Mouse (Mus musculus): ENCODE measurements around the gene Slco2a1. TPM values are rescaled to one million over a fixed set of nuclear protein-coding genes. Genes with fewer than 3 reads are reported as not detected.

The Slco2a1 gene
- total and polyA plus RNA-seq, 3 experiments = 0.14 TPM; not detected in 2

DNA sequence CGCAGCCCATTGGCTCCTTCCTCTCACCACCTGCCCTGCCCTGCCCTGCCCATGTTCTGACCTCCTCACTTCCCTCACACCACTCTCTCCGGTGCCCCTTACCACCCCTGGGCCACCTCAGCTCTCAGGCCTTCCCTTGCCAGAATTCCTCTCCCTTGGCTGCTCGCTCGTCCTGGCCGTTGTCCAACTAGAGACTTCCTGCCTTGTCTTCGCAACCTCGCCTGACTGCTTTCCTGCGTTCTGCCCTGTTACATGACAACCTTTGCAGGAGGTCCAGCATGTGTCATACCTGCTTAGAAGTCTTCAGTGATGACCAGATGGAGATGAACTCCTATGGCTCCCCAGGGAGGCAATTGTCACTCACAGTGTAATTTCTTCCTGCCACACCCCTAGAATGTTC, 43.7 kb downstream of the Slco2a1 start:
- H3K4me2 ChIP-seq (ENCODE audit: insufficient read depth, low read depth, poor library complexity, severe bottlenecking) = no peak overlapping the region
- no peak for DNase-seq (ENCODE audit: extremely low read depth)
- no peak overlapping the region for H3K9ac ChIP-seq (ENCODE audit: insufficient read depth, low read depth)
- H3K4me3 ChIP-seq (replicated peaks in 1 of 3; ENCODE audit: low read depth in 2 of 3, low read length in 2 of 3, poor library complexity in 1 of 3) = no peak overlapping the region
- peaks cover 15 to 32% of the 10 kb centered on the region in 2 experiments for H3K4me1 ChIP-seq (ENCODE audit: control insufficient read depth in 1 of 2, insufficient read depth in 2 of 2)
- TF ChIP-seq IRF4 (IDR thresholded peaks at IDR 0.05; ENCODE audit: low read depth, low read length) = no peak
- no peak for TF ChIP-seq MEF2A (IDR thresholded peaks at IDR 0.05; ENCODE audit: borderline replicate concordance, low read depth, low read length)
- TF ChIP-seq NRF1 (IDR thresholded peaks at IDR 0.05; ENCODE audit: low read depth, low read length) = no peak
- no peak for TF ChIP-seq HCFC1 (IDR thresholded peaks at IDR 0.05; ENCODE audit: low read depth, low read length)
- no peak for TF ChIP-seq PAX5 (IDR thresholded peaks at IDR 0.05; ENCODE audit: low read length)
- TF ChIP-seq TBP (conservative IDR thresholded peaks at IDR 0.05; ENCODE audit: low read depth, low read length) = no peak
- no peak for TF ChIP-seq KAT2A (IDR thresholded peaks at IDR 0.05; ENCODE audit: insufficient replicate concordance, low read length)
- TF ChIP-seq MYC (IDR thresholded peaks at IDR 0.05; ENCODE audit: low read depth, low read length) = no peak
- TF ChIP-seq TCF12 (IDR thresholded peaks at IDR 0.05; ENCODE audit: low read depth, low read length) = no peak
- no peak overlapping the region for H3K27ac ChIP-seq (ENCODE audit: insufficient read depth, low read depth)
- H3K27me3 ChIP-seq (replicated peaks) = peaks cover 21% of the 10 kb centered on the region
- in situ Hi-C loops (cut with MboI; ENCODE audit: low pct_ligation_motif_present, low pct_unique_long_range_greater_than_20kb, low sequenced_read_pairs) = no loop called here
- H3K79me2 ChIP-seq (replicated peaks; ENCODE audit: control insufficient read depth, extremely low read depth, insufficient read depth, poor library complexity, severe bottlenecking) = no peaks in the 10 kb centered on the region
- H3K36me3 ChIP-seq (replicated peaks in 1 of 2; ENCODE audit: control insufficient read depth in 1 of 2, insufficient read depth in 1 of 2, low read length in 1 of 2) = no peaks in the 10 kb centered on the region
- dilution Hi-C loops (cut with MboI; ENCODE audit: extremely low pct_ligation_motif_present, extremely low pct_unique_long_range_greater_than_20kb, low sequenced_read_pairs) = no loop called here
- peaks cover 4% of the 10 kb centered on the region for H3K9me3 ChIP-seq (replicated peaks; ENCODE audit: low read length)

DNA sequence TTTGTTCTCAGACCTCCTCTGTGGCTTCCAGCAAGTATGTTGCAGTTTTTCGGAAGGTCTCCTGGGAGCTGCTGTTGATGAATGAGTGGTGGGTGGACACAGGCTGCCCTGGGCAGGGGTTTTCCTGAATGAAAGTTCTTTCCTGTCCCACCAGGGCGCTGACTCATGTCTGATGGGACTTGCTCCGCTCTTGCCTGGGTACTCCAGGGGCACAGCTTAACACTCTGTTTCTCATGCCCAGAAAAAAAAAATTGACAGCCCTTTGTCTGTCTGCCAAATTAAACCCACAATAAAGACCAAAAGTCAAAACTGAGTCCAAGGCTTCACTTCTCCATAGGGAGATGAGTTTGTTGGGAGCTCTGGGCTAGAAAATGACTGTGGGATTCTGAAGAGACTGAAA, 44.9 kb downstream of the Slco2a1 start:
- Histone ChIP-seq H3K4me3 (replicated peaks in 1 of 3; ENCODE audit: low read depth in 2 of 3, low read length in 2 of 3, poor library complexity in 1 of 3) (no peak overlapping the region), H3K27ac (ENCODE audit: insufficient read depth, low read depth) (no peak overlapping the region), H3K9ac (ENCODE audit: insufficient read depth, low read depth) (no peak overlapping the region), H3K9me3 (replicated peaks; ENCODE audit: low read length) (peaks cover 4% of the 10 kb centered on the region), H3K4me1 (ENCODE audit: control insufficient read depth in 1 of 2, insufficient read depth in 2 of 2) (peaks cover 11 to 26% of the 10 kb centered on the region in 2 experiments), H3K27me3 (replicated peaks) (peaks cover 27% of the 10 kb centered on the region), H3K79me2 (replicated peaks; ENCODE audit: control insufficient read depth, extremely low read depth, insufficient read depth, poor library complexity, severe bottlenecking) (no peaks in the 10 kb centered on the region), H3K4me2 (ENCODE audit: insufficient read depth, low read depth, poor library complexity, severe bottlenecking) (0 out of 2 replicates have a peak overlapping the region, but pooled peaks have one; percentile 8), H3K36me3 (replicated peaks in 1 of 2; ENCODE audit: control insufficient read depth in 1 of 2, insufficient read depth in 1 of 2, low read length in 1 of 2) (no peaks in the 10 kb centered on the region)
- TF ChIP-seq IRF4 (IDR thresholded peaks at IDR 0.05; ENCODE audit: low read depth, low read length) = no peak
- peak; percentile 27; the same call in 1 of the 2 replicates for TF ChIP-seq ETS1 (conservative IDR thresholded peaks at IDR 0.05; ENCODE audit: low read depth, low read length)
- dilution Hi-C loops (cut with MboI; ENCODE audit: extremely low pct_ligation_motif_present, extremely low pct_unique_long_range_greater_than_20kb, low sequenced_read_pairs) (no loop called here), in situ Hi-C loops (cut with MboI; ENCODE audit: low pct_ligation_motif_present, low pct_unique_long_range_greater_than_20kb, low sequenced_read_pairs) (no loop called here)
- DNase-seq (ENCODE audit: extremely low read depth) = peak; percentile 46

DNA sequence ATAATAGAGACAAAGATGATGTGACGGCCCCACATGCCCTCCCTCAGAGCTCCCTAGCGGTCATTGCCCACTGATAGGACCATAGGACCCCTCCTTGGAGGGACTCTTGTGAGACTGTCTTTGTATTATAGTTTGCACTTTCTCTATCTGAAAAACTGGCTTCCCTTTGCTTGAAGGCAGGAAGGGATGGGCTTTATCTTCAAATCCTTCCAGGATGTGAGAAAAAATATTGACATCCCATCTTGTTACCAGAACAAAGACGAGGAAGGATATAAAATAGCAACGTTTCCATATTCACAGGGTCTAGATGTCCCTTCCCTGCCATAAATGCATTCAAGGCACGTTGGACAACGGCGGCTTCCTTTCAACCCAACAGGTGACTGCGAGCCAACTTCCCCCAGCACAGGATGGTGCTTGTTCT, 48.5 kb downstream of the Slco2a1 start:
- Histone ChIP-seq H3K27ac (ENCODE audit: insufficient read depth, low read depth) (no peak overlapping the region), H3K27me3 (replicated peaks) (peaks cover 41% of the 10 kb centered on the region), H3K9ac (ENCODE audit: insufficient read depth, low read depth) (no peak overlapping the region), H3K4me3 (replicated peaks in 1 of 3; ENCODE audit: low read depth in 2 of 3, low read length in 2 of 3, poor library complexity in 1 of 3) (no peak overlapping the region), H3K79me2 (replicated peaks; ENCODE audit: control insufficient read depth, extremely low read depth, insufficient read depth, poor library complexity, severe bottlenecking) (no peaks in the 10 kb centered on the region), H3K36me3 (replicated peaks in 1 of 2; ENCODE audit: control insufficient read depth in 1 of 2, insufficient read depth in 1 of 2, low read length in 1 of 2) (no peaks in the 10 kb centered on the region), H3K9me3 (replicated peaks; ENCODE audit: low read length) (peaks cover 4% of the 10 kb centered on the region), H3K4me1 (ENCODE audit: control insufficient read depth in 1 of 2, insufficient read depth in 2 of 2) (peaks cover 10 to 41% of the 10 kb centered on the region in 2 experiments), H3K4me2 (ENCODE audit: insufficient read depth, low read depth, poor library complexity, severe bottlenecking) (no peak overlapping the region)
- in situ Hi-C loops (cut with MboI; ENCODE audit: low pct_ligation_motif_present, low pct_unique_long_range_greater_than_20kb, low sequenced_read_pairs) (no loop called here), dilution Hi-C loops (cut with MboI; ENCODE audit: extremely low pct_ligation_motif_present, extremely low pct_unique_long_range_greater_than_20kb, low sequenced_read_pairs) (no loop called here)
- TF ChIP-seq BHLHE40 (IDR thresholded peaks at IDR 0.05; ENCODE audit: low read depth, low read length) (no peak), ZNF384 (IDR thresholded peaks at IDR 0.05; ENCODE audit: low read depth, low read length) (no peak), ZC3H11A (IDR thresholded peaks at IDR 0.05; ENCODE audit: low read depth, low read length) (no peak), JUND (conservative IDR thresholded peaks at IDR 0.05; ENCODE audit: low read depth, low read length) (no peak), MYC (IDR thresholded peaks at IDR 0.05; ENCODE audit: low read depth, low read length) (no peak), CHD1 (IDR thresholded peaks at IDR 0.05; ENCODE audit: low read depth, low read length) (no peak), PAX5 (IDR thresholded peaks at IDR 0.05; ENCODE audit: low read length) (no peak), MAZ (IDR thresholded peaks at IDR 0.05; ENCODE audit: low read depth, low read length) (no peak)
- no peak for DNase-seq (ENCODE audit: extremely low read depth)

Data from CH12.LX (cell line).